Mouse (Mus musculus) small intestine, adult 2 months (tissue): ENCODE measurements around the gene Ap1ar. TPM values are rescaled to one million over a fixed set of nuclear protein-coding genes. Genes with fewer than 3 reads are reported as not detected.

Experiments
- H3K27ac ChIP-seq: fragments of 200-500 bp; 2 replicates; pipeline ENCODE4 v1.5.1; 2012; ENCODE audit warnings: low read depth, low read length, control low read depth, inconsistent platforms; ENCODE audit not compliant: insufficient read depth
- H3K27me3 ChIP-seq: fragments of 200-500 bp; 2 replicates; pipeline ENCODE4 v1.6.1; 2012; ENCODE audit warnings: mild to moderate bottlenecking, moderate library complexity, low read length, inconsistent platforms; ENCODE audit not compliant: control insufficient read depth, insufficient read depth
- H3K36me3 ChIP-seq: fragments of 200-500 bp; 2 replicates; pipeline ENCODE4 v1.6.1; 2012; ENCODE audit warnings: mild to moderate bottlenecking, low read length, control low read depth, inconsistent platforms; ENCODE audit not compliant: control insufficient read depth, insufficient read depth
- H3K4me1 ChIP-seq: fragments of 200-500 bp; 2 replicates; pipeline ENCODE4 v1.6.1; 2012; ENCODE audit warnings: low read length, inconsistent platforms, mixed read lengths; ENCODE audit not compliant: control insufficient read depth, insufficient read depth, insufficient read length
- H3K4me3 ChIP-seq: fragments of 200-500 bp; 2 replicates; pipeline ENCODE4 v1.5.1; 2012; ENCODE audit warnings: low read depth, mild to moderate bottlenecking, control low read depth, inconsistent platforms, low read length, moderate library complexity
- CTCF ChIP-seq: fragments of 200-500 bp; IDR thresholded peaks from 2 replicates; pipeline ENCODE4 v1.5.1; 2012; ENCODE audit warnings: low read depth, mild to moderate bottlenecking, control low read depth, inconsistent platforms, low read length, moderate library complexity, mixed read lengths; ENCODE audit not compliant: insufficient replicate concordance, insufficient read length; ENCODE audit errors: extremely low read depth
- POLR2A ChIP-seq: fragments of 200-500 bp; IDR thresholded peaks from 2 replicates; pipeline ENCODE4 v1.6.1; 2012; ENCODE audit warnings: low read depth, mild to moderate bottlenecking, control low read depth, inconsistent platforms, low read length, moderate library complexity
- WGBS: fragments of 180-500 bp; shearing (Covaris S2); methylation state at CpG from one replicate; pipeline ENCODE4 v1.1.7; 2018; 5-methylcytosine and 5-hydroxymethylcytosine counted together
- polyA plus RNA-seq: library from polyadenylated mRNA; depleted of rRNA; stranded (reverse); fragments of >200 nt; gene quantifications from 2 replicates; pipeline ENCODE4 v1.2.3, GENCODE M21; 2012

Gene Ap1ar
- polyA plus RNA-seq, 1 experiment: 38.8 TPM

- Histone ChIP-seq H3K4me3 (no peak overlapping the region), H3K27me3 (no peaks in the 10 kb centered on the region), H3K36me3 (peaks cover 24% of the 10 kb centered on the region), H3K27ac (no peak overlapping the region), H3K4me1 (peaks cover 5% of the 10 kb centered on the region; the same call in 1 of the 2 replicates)
- no peak for TF ChIP-seq CTCF
- TF ChIP-seq POLR2A: no peak
- WGBS: 89% methylated on average over 8 of the region's 8 CpGs
Measured at GRCm38 (mm10) chr3:127801162-127801561, 36.2 kb downstream of the Ap1ar start.

GRCm38 (mm10) chr3:127796271-127796670, 41.1 kb downstream of the Ap1ar start:
- H3K4me3 ChIP-seq: no peak overlapping the region
- no peak overlapping the region for H3K27ac ChIP-seq
- H3K27me3 ChIP-seq: no peaks in the 10 kb centered on the region
- H3K4me1 ChIP-seq: peaks cover 4% of the 10 kb centered on the region; the same call in 1 of the 2 replicates
- peaks cover 29% of the 10 kb centered on the region for H3K36me3 ChIP-seq
- 93% methylated on average over 7 of the region's 7 CpGs for WGBS
- no peak for TF ChIP-seq POLR2A
- TF ChIP-seq CTCF: no peak

GRCm38 (mm10) chr3:127795762-127796161, 41.6 kb downstream of the Ap1ar start:
- WGBS: 94% methylated on average over 3 of the region's 3 CpGs
- peaks cover 4% of the 10 kb centered on the region; the same call in 1 of the 2 replicates for H3K4me1 ChIP-seq
- H3K4me3 ChIP-seq: no peak overlapping the region
- H3K27me3 ChIP-seq: no peaks in the 10 kb centered on the region
- TF ChIP-seq CTCF (peak; percentile 33; the same call in 1 of the 2 replicates), POLR2A (no peak)
- no peak overlapping the region for H3K27ac ChIP-seq
- H3K36me3 ChIP-seq: peaks cover 29% of the 10 kb centered on the region

- 80% methylated on average over 7 of the region's 7 CpGs for WGBS
- H3K4me3 ChIP-seq: 0 out of 2 replicates have a peak overlapping the region, but pooled peaks have one; percentile 21
Measured at GRCm38 (mm10) chr3:127793022-127793421, 44.3 kb downstream of the Ap1ar start.

GRCm38 (mm10) chr3:127791595-127792561, 45.4 kb downstream of the Ap1ar start:
- Histone ChIP-seq H3K4me3 (peak overlapping the region; percentile 95), H3K4me1 (peaks cover 4% of the 10 kb centered on the region; the same call in 1 of the 2 replicates), H3K27me3 (no peaks in the 10 kb centered on the region), H3K27ac (0 out of 2 replicates have a peak overlapping the region, but pooled peaks have one; percentile 21), H3K36me3 (peaks cover 12% of the 10 kb centered on the region)
- TF ChIP-seq CTCF: no peak
- no peak for TF ChIP-seq POLR2A
- WGBS: 31% methylated on average over 4 of the region's 4 CpGs

More at GRCm38 (mm10) chr3:127793022-127793421, 44.3 kb downstream of the Ap1ar start:
- H3K27ac ChIP-seq: no peak overlapping the region
- no peak for TF ChIP-seq POLR2A
- TF ChIP-seq CTCF: no peak
- H3K4me1 ChIP-seq: peaks cover 4% of the 10 kb centered on the region; the same call in 1 of the 2 replicates
- H3K36me3 ChIP-seq: peaks cover 17% of the 10 kb centered on the region
- no peaks in the 10 kb centered on the region for H3K27me3 ChIP-seq

GRCm38 (mm10) chr3:127791056-127791483, 46.3 kb downstream of the Ap1ar start:
- peak overlapping the region; percentile 52 for H3K27ac ChIP-seq
- 2% methylated on average over 15 of the region's 15 CpGs for WGBS
- no peak for TF ChIP-seq POLR2A
- no peak for TF ChIP-seq CTCF

More at GRCm38 (mm10) chr3:127791056-127791483, 46.3 kb downstream of the Ap1ar start:
- no peaks in the 10 kb centered on the region; the same call in 1 of the 2 replicates for H3K4me1 ChIP-seq
- peak overlapping the region; percentile 95 for H3K4me3 ChIP-seq
- no peaks in the 10 kb centered on the region for H3K27me3 ChIP-seq
- H3K36me3 ChIP-seq: peaks cover 6% of the 10 kb centered on the region; the same call in 1 of the 2 replicates
